Mouse (Mus musculus) kidney, postnatal 36 days (tissue): ENCODE data around the gene Eef1a2.

Source experiments
- DNase-seq, 2 experiments: peaks; one replicate each; pipeline ENCODE4 v3.0.0; 2021 to 2022; ENCODE audit warnings: mixed read lengths in 2 of 2

The Eef1a2 gene

GRCm38 (mm10) chr2:181130245-181130644 is 26.6 kb downstream of the Eef1a2 start:
- DNase-seq: no peak

GRCm38 (mm10) chr2:181128963-181129362 is 27.9 kb downstream of the Eef1a2 start:
- DNase-seq: no peak

- DNase-seq: no peak
Observed at GRCm38 (mm10) chr2:181127786-181128185, 29.0 kb downstream of the Eef1a2 start.

DNA sequence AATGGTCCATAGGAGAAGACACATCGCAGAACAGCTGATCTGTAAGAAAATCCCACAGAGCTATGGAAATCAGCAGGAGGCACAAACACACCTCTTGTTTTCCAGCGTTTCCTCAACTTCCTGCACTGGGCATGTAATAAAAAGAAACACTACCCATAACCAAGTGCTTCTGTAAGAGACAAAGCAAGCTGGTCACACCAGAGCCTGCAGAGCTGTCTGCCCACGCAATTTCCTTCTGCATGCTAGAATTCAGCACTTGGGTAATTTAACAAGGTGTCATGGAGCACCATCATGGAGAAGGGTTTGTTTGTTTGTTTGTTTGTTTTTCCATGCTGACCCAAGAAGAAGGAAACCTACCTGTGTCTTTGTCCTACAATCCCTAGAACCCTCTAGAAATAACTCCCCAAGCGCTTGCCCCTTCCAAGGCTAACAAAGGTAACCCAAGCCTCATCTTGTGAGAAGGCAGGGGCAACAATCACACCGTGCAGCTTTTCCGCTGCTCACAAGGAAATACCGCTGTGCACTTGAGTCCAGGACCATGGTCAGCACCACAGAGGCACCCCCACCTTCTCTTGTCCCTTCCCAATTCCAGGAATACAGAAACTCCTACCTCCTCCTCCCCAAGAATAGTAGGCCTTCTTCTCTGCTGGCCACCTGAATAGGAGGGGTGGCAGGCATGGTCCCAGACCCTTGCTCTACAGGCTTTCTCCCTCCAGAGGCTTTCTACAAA is 30.9 kb downstream of the Eef1a2 start:
- DNase-seq: peak in 1 of 2 experiments; percentile 19

GRCm38 (mm10) chr2:181122642-181123041 is 34.2 kb downstream of the Eef1a2 start:
- no peak for DNase-seq

DNA sequence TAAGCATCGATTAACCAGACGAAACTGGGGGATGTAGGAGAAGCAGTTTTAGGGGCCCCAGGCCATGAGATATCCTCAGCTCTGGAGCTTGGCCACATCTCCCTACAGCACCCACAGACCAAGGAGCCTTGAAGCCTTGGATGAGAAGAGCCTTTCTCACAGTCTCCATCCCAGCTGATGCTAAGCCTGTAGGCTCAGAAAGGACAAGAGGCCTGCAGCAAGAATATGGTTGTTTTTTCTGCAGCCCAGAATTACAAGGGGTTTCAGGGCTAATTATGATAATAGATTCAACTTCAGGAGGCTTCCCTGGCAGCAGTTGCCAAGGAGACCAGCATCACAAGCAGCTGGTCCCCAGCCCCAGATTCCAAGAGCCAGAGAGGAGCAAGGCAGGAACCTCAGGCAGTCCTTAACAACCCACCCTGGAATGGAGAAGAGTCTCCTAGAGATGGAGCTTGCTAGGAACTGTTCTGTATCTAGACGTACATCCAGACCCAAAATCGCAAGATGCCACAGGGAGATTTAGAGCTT is 35.8 kb downstream of the Eef1a2 start:
- no peak for DNase-seq

DNA sequence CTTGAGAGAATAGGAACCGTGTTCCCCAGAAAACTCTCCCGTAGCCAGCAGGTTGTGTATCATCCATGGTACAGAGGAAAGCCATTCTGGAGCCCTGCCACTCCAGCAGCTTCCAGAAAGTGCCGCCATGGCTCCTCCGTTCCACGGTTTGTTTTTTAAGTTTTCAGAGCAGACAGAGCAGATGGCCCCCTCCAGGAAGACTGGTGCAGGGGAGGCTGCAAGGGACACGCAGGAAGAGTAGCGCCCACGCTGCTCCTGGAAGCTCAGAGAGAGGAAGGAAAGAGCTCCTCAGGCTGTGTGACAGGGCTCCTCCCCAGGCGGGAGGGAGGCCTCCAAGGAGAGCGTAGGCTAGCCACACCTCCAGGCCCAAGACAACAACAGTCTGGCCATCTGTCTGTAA is 36.9 kb downstream of the Eef1a2 start:
- peak in 1 of 2 experiments; percentile 8 for DNase-seq

- no peak for DNase-seq
Observed at GRCm38 (mm10) chr2:181116436-181116835, 40.4 kb downstream of the Eef1a2 start.

- DNase-seq: no peak
Observed at GRCm38 (mm10) chr2:181115367-181115766, 41.4 kb downstream of the Eef1a2 start.

GRCm38 (mm10) chr2:181113762-181114361 is 43.0 kb downstream of the Eef1a2 start:
- no peak for DNase-seq

DNA sequence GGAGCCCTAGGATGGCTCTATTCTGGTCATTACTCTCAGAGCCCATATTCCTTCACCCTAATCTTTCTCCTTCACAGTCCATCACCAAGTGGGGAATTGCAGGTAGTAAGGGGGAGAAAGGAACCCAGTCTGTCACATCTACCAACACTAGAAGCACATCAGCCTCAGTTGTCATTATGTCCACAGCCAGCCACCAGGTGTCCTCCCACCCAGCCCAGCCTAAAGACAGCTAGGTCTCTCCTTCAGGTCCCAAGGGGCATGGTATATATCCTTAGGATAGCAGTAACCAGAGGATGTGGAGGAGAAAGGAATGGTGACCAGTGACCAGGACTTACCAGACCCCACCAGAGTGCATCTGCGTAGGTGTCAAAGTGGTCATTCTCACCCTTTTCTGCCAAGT is 45.1 kb downstream of the Eef1a2 start:
- no peak for DNase-seq

- DNase-seq: no peak
Observed at GRCm38 (mm10) chr2:181104111-181104510, 52.7 kb downstream of the Eef1a2 start.

DNA sequence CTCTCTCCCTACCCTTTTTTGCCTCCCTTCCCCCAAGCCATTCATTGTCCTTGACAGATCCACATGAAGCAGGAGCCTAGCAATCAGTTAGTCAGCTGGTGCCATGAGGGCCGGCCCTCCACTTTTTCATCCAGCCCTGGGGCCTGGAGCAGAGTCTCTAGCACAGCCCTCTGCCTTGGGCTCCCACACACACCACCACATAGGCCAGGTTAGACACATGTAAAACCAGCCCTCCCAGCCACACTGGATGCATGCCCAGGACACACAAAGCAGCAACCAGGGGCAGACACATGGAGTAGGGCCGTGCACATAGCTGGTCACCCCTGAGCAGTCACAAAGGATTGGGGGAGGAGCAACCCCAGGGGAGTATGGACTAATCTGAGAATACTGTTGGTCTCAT is 54.7 kb downstream of the Eef1a2 start:
- DNase-seq: no peak

GRCm38 (mm10) chr2:181101626-181102025 is 55.2 kb downstream of the Eef1a2 start:
- no peak for DNase-seq

GRCm38 (mm10) chr2:181100087-181100486 is 56.7 kb downstream of the Eef1a2 start:
- DNase-seq: no peak
